In the genomic region with DNA sequence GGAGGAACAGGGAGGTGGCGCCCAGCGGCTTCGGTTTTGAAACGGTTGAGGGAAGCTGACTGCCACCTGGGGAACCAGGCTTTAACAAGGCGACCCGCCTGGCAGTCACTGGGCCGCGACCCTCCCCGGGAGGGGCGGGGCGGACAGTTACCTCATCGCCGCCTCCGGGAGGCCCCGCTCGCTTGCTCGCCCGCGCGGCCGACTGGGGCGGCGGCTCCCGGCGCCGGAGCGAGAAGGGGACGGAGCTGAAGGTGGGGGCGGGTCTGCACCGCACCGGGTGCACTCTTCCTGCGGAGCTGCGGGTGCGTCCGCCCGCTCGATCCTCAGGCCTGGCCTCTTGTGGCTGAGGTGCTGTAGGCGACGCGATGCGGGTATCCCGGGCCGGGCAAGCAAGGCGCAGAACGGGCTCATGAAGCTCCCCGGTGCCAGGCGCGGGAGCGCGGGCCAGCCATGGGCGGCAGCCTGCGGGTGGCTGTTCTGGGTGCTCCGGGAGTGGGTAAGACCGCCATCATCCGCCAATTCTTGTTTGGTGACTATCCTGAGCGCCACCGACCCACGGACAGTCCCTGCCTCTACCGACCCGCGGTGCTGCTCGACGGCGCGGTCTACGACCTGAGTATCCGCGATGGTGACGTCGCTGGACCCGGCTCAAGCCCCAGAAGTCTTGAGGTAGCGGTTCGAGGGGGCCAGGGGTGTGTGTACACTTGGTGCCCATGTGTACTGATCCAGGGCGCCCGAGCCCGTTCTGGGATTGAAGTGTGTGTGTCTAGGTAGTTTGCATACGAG, we compare ENCODE assay signal across 8 mouse cellular contexts. TPM values are rescaled to one million over a fixed set of nuclear protein-coding genes. Genes with fewer than 3 reads are reported as not detected.
DNase-seq lines count a peak whose midpoint lies in the region; TF ChIP-seq lines count a peak whose summit lies in the region.

A gene (plus strand): TSS at position 273 of the 786 bp plus-strand sequence.

- TF ChIP-seq CTCF in gastrocnemius, adult 2 months (IDR thresholded peaks at IDR 0.05): no peak
- no peak for TF ChIP-seq CTCF in lung, adult 2 months (IDR thresholded peaks at IDR 0.05; ENCODE audit: insufficient read depth, low read length)

- TF ChIP-seq POLR2A in lung, adult 2 months (IDR thresholded peaks at IDR 0.05; ENCODE audit: borderline replicate concordance, extremely low read depth, low read depth, low read length): no peak

- 2% methylated on average over 73 of the region's 77 CpGs for WGBS in lung, adult 2 months

- H3K4me3 ChIP-seq in gastrocnemius, adult 2 months: peak within 1 kb of the TSS; percentile 76
- H3K4me3 ChIP-seq in lung, adult 2 months (replicated peaks; ENCODE audit: extremely low read depth, low read depth, low read length): peak within 1 kb of the TSS; percentile 37

- H3K27ac ChIP-seq in gastrocnemius, adult 2 months: peak within 1 kb of the TSS; percentile 49

- intact Hi-C loops in gastrocnemius, adult 2 months (cut with DNase I): no loop called here
- intact Hi-C loops in heart, postnatal 10 days (cut with DNase I): no loop called here

- DNase-seq in gastrocnemius, adult 2 months: peak; percentile 59
- DNase-seq in gastrocnemius, adult 18-20 months (ENCODE audit: low spot score): no peak
- DNase-seq in embryo, embryonic 11 days: peak; percentile 53
- DNase-seq in heart, postnatal 10 days: peak; percentile 55 to 57
- peak; percentile 66 to 79 for DNase-seq in kidney, postnatal 4 days
- peak; percentile 62 for DNase-seq in lung, adult 2 months
- DNase-seq in right cerebral cortex, adult 18-20 months: peak; percentile 62
- DNase-seq in c-Kit-positive CD71-positive TER-119-positive erythroid progenitor cells, embryonic 14.5 days (ENCODE audit: low spot score): no peak

- H3K4me1 ChIP-seq in lung, adult 2 months (ENCODE audit: control insufficient read depth, insufficient read depth, low read length): peaks cover 18% of the 10 kb centered on the region

RNA-seq across cellular contexts. Expression of the gene that starts here (rescaled TPM):
- not detected for total RNA-seq in gastrocnemius, adult 2 months (2021)
- under 1 TPM in 1 of 2 experiments, not detected in 1; 0.21 TPM for total RNA-seq in gastrocnemius, adult 18-20 months (2021)
- total RNA-seq in heart, postnatal 10 days (2021): 1 to 10 TPM in 1 of 2 experiments, under 1 TPM in 1; 0.69 to 1.9 TPM
- 6.2 and 6.9 TPM in 2 replicates for polyA plus RNA-seq in lung, adult 2 months (2012; rRNA removed)

Comparison
In these comparisons a context has a peak if more than half of its experiments do, and no peak if none do; other contexts are left out.
1. Peak in DNase-seq, H3K4me3 ChIP-seq and H3K27ac ChIP-seq in gastrocnemius, adult 2 months; RNA of the gene not detected or under 1 TPM.
2. DNase-seq: peak in embryo, embryonic 11 days (single experiment), heart, postnatal 10 days (2 of 2), kidney, postnatal 4 days (2 of 2), lung, adult 2 months (single experiment) and right cerebral cortex, adult 18-20 months (single experiment); none in gastrocnemius, adult 18-20 months (single experiment) and c-Kit-positive CD71-positive TER-119-positive erythroid progenitor cells, embryonic 14.5 days (single experiment).